Mouse (Mus musculus): ENCODE measurements around the gene Rhbdd1. TPM values are rescaled to one million over a fixed set of nuclear protein-coding genes. Genes with fewer than 3 reads are reported as not detected.

The Rhbdd1 gene
- polyA plus RNA-seq, 2 experiments, result 7.0 to 8.7 TPM

DNA sequence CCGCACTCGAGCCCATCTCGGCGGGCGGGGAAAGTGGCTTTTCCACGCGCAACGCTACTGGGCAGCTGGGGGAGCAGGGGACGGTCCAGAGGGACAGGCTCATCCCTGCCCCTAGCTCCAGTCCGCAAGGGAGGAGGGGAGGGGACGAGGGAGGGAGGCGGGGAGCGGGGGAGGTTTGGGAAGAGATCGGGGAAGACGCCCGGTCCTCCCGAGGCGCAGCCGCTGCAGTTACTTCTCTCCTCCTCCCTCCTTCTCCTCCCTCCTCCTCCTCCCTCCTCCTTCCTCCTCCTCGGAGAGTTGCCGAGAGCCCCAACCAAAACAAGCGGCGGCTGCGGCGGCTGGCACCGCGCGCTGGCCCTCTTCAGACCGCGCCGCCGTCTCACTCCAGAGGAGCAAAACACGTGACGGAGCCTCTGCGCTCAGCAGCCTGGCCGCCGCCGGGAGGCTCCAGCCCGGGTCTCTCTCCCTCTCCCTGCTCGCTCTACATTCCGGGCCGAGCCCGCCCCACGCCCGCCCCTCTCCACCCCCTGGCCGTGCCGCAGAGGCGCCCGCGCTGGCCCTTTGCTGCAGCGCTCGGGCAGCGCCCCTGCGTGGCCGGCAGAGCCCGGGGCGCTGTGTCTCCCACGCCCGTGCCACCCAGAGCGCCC, 25.0 kb upstream of the Rhbdd1 start, which contains the start of gene Irs1:
Irs1 (minus strand) TSS at position 266 of the 647 bp plus-strand sequence.
- peak; percentile 87 for DNase-seq (ENCODE audit: low spot score)
- WGBS, result 1% methylated on average over 49 of the region's 60 CpGs
- H3K27ac ChIP-seq (replicated peaks; ENCODE audit: low read depth, low read length), result peak within 1 kb of the TSS; percentile 88
- no peaks in the 10 kb centered on the region for H3K27me3 ChIP-seq (ENCODE audit: control insufficient read depth, insufficient read depth, low read length)
- H3K36me3 ChIP-seq (ENCODE audit: control insufficient read depth, insufficient read depth, low read length), result peaks cover 28% of the 10 kb centered on the region
- ATAC-seq (ENCODE audit: low FRiP score, low read depth), result peak; percentile 87
- no peaks in the 10 kb centered on the region for H3K9me3 ChIP-seq (ENCODE audit: control insufficient read depth, low read length)
- peak within 1 kb of the TSS; percentile 76 for H3K9ac ChIP-seq (ENCODE audit: low read depth, low read length, severe bottlenecking)
- TF ChIP-seq POLR2A (IDR thresholded peaks at IDR 0.05; ENCODE audit: borderline replicate concordance, extremely low read depth, insufficient read depth, insufficient read length), result peak; percentile 41; the same call in 1 of the 2 replicates
- peaks cover 32% of the 10 kb centered on the region for H3K4me1 ChIP-seq (ENCODE audit: control insufficient read depth, insufficient read depth, low read length)
- peak within 1 kb of the TSS; percentile 56 for H3K4me3 ChIP-seq (replicated peaks; ENCODE audit: low read length)
- peak within 1 kb of the TSS; percentile 88 for H3K4me2 ChIP-seq (replicated peaks; ENCODE audit: low read depth, low read length, severe bottlenecking)

DNA sequence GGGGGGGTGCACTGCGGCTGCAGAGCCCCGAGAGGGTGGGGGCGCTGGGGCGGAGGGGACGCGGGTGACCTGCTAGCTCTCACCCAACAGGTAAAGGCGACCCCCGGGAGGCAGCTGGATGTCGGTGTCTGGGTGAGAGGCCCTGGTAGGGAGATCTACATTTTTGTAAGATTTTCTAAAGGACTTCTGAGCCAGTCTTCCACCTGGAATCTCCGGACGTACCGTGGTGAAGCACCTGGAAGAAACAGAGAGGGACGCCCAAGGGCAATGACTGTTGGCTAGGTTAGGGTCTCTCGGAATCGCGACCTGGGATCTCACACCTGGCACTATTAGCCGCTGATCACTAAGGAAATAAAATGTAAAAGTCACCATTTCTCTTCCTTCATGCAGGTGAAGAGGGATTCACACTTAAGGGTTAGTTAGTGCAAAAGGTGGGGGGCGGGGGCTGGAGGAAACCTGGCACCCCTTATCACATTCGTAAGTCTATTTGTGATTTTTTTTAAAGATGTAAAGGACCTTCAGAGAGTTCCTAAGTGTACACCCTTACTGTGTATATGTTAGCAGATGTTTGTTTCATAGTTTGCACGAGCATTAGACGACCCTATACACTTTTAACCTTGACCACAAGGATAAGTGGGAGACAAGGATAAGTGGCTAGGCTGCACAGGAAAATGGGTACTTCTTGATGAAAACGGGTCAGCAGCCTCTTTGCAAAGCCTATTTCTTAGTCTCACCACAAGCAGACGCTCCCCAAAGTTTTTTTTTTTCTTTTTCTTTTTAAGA, 24.1 kb upstream of the Rhbdd1 start:
- Histone ChIP-seq H3K4me2 (replicated peaks; ENCODE audit: low read depth, low read length, severe bottlenecking) (peak overlapping the region; percentile 88), H3K27ac (replicated peaks; ENCODE audit: low read depth, low read length) (peak overlapping the region; percentile 88), H3K36me3 (ENCODE audit: control insufficient read depth, insufficient read depth, low read length) (peaks cover 22% of the 10 kb centered on the region), H3K9ac (ENCODE audit: low read depth, low read length, severe bottlenecking) (peak overlapping the region; percentile 76), H3K9me3 (ENCODE audit: control insufficient read depth, low read length) (no peaks in the 10 kb centered on the region), H3K4me1 (ENCODE audit: control insufficient read depth, insufficient read depth, low read length) (peaks cover 26% of the 10 kb centered on the region), H3K27me3 (ENCODE audit: control insufficient read depth, insufficient read depth, low read length) (no peaks in the 10 kb centered on the region), H3K4me3 (replicated peaks; ENCODE audit: low read length) (peak overlapping the region; percentile 56)
- DNase-seq (ENCODE audit: low spot score) (no peak), ATAC-seq (ENCODE audit: low FRiP score, low read depth) (no peak)
- TF ChIP-seq POLR2A (IDR thresholded peaks at IDR 0.05; ENCODE audit: borderline replicate concordance, extremely low read depth, insufficient read depth, insufficient read length), result no peak
- 2% methylated on average over 23 of the region's 23 CpGs for WGBS

DNA sequence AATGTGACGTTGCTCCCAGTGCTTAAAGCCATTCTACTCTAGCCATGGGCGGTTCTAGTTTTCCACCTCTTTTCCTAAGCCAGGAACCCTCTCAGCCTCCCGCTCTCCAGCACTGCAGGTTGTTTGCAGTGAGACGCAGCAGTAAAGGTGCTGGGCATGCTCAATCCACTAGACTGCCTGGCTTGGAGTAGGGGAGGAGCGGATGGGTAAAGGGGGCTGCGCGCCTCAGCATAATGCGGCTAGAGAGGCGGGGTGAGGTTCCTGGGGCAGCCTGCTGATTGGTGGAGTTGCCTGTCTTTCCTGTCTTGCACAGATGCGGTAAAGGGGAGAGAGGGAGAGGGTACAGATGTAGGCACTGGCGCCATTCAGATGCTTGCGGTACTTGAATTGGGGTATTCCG, 23.5 kb upstream of the Rhbdd1 start:
- Histone ChIP-seq H3K9ac (ENCODE audit: low read depth, low read length, severe bottlenecking) (no peak overlapping the region), H3K27me3 (ENCODE audit: control insufficient read depth, insufficient read depth, low read length) (no peaks in the 10 kb centered on the region), H3K36me3 (ENCODE audit: control insufficient read depth, insufficient read depth, low read length) (peaks cover 15% of the 10 kb centered on the region), H3K27ac (replicated peaks; ENCODE audit: low read depth, low read length) (0 out of 2 replicates have a peak overlapping the region, but pooled peaks have one; percentile 2), H3K4me1 (ENCODE audit: control insufficient read depth, insufficient read depth, low read length) (peaks cover 19% of the 10 kb centered on the region), H3K9me3 (ENCODE audit: control insufficient read depth, low read length) (no peaks in the 10 kb centered on the region), H3K4me3 (replicated peaks; ENCODE audit: low read length) (peak overlapping the region; percentile 56), H3K4me2 (replicated peaks; ENCODE audit: low read depth, low read length, severe bottlenecking) (peak overlapping the region; percentile 88)
- peak; percentile 81 for DNase-seq (ENCODE audit: low spot score)
- TF ChIP-seq POLR2A (IDR thresholded peaks at IDR 0.05; ENCODE audit: borderline replicate concordance, extremely low read depth, insufficient read depth, insufficient read length), result peak; percentile 56; the same call in 1 of the 2 replicates
- under 1% methylated on average over 12 of the region's 13 CpGs for WGBS
- peak; percentile 45; the same call in 1 of the 2 replicates for ATAC-seq (ENCODE audit: low FRiP score, low read depth)

DNA sequence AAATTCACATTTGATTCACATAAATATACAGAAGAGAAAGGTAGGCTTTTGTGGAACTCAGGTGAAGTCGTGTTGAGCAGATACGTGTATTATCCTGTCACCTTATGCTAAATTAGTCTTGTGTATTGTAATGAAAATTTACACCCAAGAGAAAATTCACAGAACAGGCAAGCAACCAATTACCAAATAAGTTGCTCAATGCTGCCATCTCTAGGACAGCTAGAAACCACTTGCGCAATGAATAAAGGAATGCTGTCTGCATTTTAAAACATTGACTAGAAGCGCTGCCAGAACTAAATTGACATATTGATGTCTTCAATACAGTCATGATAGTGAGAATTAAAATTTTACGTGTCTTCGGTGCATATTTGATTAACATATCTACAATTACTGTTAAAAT, 22.1 kb upstream of the Rhbdd1 start:
- DNase-seq (ENCODE audit: low spot score) (peak; percentile 89), ATAC-seq (ENCODE audit: low FRiP score, low read depth) (no peak)
- Histone ChIP-seq H3K4me2 (replicated peaks; ENCODE audit: low read depth, low read length, severe bottlenecking) (no peak overlapping the region), H3K27ac (replicated peaks; ENCODE audit: low read depth, low read length) (no peak overlapping the region), H3K36me3 (ENCODE audit: control insufficient read depth, insufficient read depth, low read length) (peaks cover 2% of the 10 kb centered on the region; the same call in 1 of the 2 replicates), H3K9ac (ENCODE audit: low read depth, low read length, severe bottlenecking) (no peak overlapping the region), H3K4me3 (replicated peaks; ENCODE audit: low read length) (no peak overlapping the region), H3K4me1 (ENCODE audit: control insufficient read depth, insufficient read depth, low read length) (peaks cover 6% of the 10 kb centered on the region), H3K9me3 (ENCODE audit: control insufficient read depth, low read length) (no peaks in the 10 kb centered on the region), H3K27me3 (ENCODE audit: control insufficient read depth, insufficient read depth, low read length) (no peaks in the 10 kb centered on the region)
- WGBS, result 10% methylated on average over 6 of the region's 6 CpGs
- no peak for TF ChIP-seq POLR2A (IDR thresholded peaks at IDR 0.05; ENCODE audit: borderline replicate concordance, extremely low read depth, insufficient read depth, insufficient read length)

DNA sequence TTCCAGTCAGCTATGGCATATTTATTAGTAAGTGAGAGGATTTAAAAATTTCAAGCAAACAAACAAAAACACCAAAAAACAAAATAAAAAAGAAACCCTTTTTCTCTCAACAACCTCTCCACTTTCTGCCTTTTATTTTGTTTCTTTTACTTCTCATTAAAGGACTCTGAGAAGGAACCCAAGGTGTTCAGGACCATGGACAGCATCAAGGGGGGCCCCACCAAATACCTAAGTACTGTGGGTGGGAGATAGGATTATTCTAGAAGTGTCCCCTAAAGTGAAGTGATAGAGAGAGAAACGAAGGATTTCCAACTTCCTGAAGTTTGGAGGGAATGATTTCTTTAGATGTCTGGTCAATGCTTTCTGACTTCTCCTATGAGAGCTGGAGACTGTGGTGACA, 17.7 kb upstream of the Rhbdd1 start:
- no peak for TF ChIP-seq POLR2A (IDR thresholded peaks at IDR 0.05; ENCODE audit: borderline replicate concordance, extremely low read depth, insufficient read depth, insufficient read length)
- no peaks in the 10 kb centered on the region for H3K27me3 ChIP-seq (ENCODE audit: control insufficient read depth, insufficient read depth, low read length)
- no peak overlapping the region for H3K9ac ChIP-seq (ENCODE audit: low read depth, low read length, severe bottlenecking)
- no peak for ATAC-seq (ENCODE audit: low FRiP score, low read depth)
- no peak for DNase-seq (ENCODE audit: low spot score)
- no peaks in the 10 kb centered on the region for H3K4me1 ChIP-seq (ENCODE audit: control insufficient read depth, insufficient read depth, low read length)
- no peaks in the 10 kb centered on the region for H3K9me3 ChIP-seq (ENCODE audit: control insufficient read depth, low read length)
- 20% methylated on average over 1 of the region's 1 CpGs for WGBS
- H3K4me3 ChIP-seq (replicated peaks; ENCODE audit: low read length), result no peak overlapping the region
- no peak overlapping the region for H3K4me2 ChIP-seq (replicated peaks; ENCODE audit: low read depth, low read length, severe bottlenecking)
- no peak overlapping the region for H3K27ac ChIP-seq (replicated peaks; ENCODE audit: low read depth, low read length)
- no peaks in the 10 kb centered on the region for H3K36me3 ChIP-seq (ENCODE audit: control insufficient read depth, insufficient read depth, low read length)

Measured in limb, embryonic 14.5 days (tissue).